In genomic region chr8:126094005-126094404, GRCm38 (mm10) we compare ENCODE assay signal across 15 mouse cellular contexts.
"Had no signal": no experiment of that assay in that cellular context is flagged by ENCODE, and none has a peak within 500 bp of the region (broad histone marks: within the 10 kb centered on the region; RNA-seq: fewer than 3 reads in every experiment).

No protein-coding gene starts in this region.

- H3K9me3 ChIP-seq: lung, embryonic 15.5 days; neural tube, embryonic 12.5 days had no signal

- ATAC-seq: inflammation-experienced regulatory T-cells, adult 6 months; midbrain, embryonic 15.5 days had no signal

- H3K4me2 ChIP-seq: limb, embryonic 12.5 days; liver, embryonic 11.5 days; lung, embryonic 15.5 days; midbrain, embryonic 11.5 days; midbrain, embryonic 15.5 days; neural tube, embryonic 12.5 days had no signal

- H3K36me3 ChIP-seq: limb, embryonic 12.5 days; lung, embryonic 15.5 days; midbrain, embryonic 15.5 days; neural tube, embryonic 12.5 days had no signal

- H3K27me3 ChIP-seq: limb, embryonic 12.5 days; lung, embryonic 15.5 days; neural tube, embryonic 12.5 days had no signal

- H3K9ac ChIP-seq: limb, embryonic 12.5 days; lung, embryonic 15.5 days; midbrain, embryonic 15.5 days; neural tube, embryonic 12.5 days had no signal

- DNase-seq: kidney, adult 8-10 months; kidney, postnatal 25 days; layer of hippocampus, adult 9-11 months; lung, postnatal 14 days; right cerebral cortex, postnatal 14 days; thymus, postnatal 36 days had no signal

- H3K4me3 ChIP-seq: limb, embryonic 12.5 days; lung, embryonic 15.5 days; megakaryocyte, embryonic 14.5 days; midbrain, embryonic 15.5 days; neural tube, embryonic 12.5 days had no signal

- H3K27ac ChIP-seq: limb, embryonic 12.5 days; lung, embryonic 15.5 days; macrophage; midbrain, embryonic 15.5 days; neural tube, embryonic 12.5 days had no signal

- H3K4me1 ChIP-seq: limb, embryonic 12.5 days; lung, embryonic 15.5 days; megakaryocyte, embryonic 14.5 days; midbrain, embryonic 15.5 days; neural tube, embryonic 12.5 days had no signal
